Mouse (Mus musculus) heart, embryonic 14.5 days (tissue): Measurements from ENCODE around the gene Chst5. TPM values are rescaled to one million over a fixed set of nuclear protein-coding genes. Genes with fewer than 3 reads are reported as not detected.

ENCODE experiments used
- ATAC-seq: fragments of 200-750 bp; cut with Nextera tagmentation; 2 replicates; pipeline ENCODE4 v1.8.0; 2017; ENCODE audit warnings: low read depth, moderate TSS enrichment; ENCODE audit not compliant: insufficient number of reproducible peaks, insufficient read depth, low FRiP score
- H3K27ac ChIP-seq, 2 experiments: fragments of 200-500 bp in 1 of 2; fragments of 300-500 bp in 1 of 2; sonication (generic) in 1 of 2; replicated peaks in 1 of 2; 2 replicates each; pipeline ENCODE4 v1.5.1; 2012 to 2014; ENCODE audit warnings: low read depth in 2 of 2, low read length in 2 of 2, control low read depth in 1 of 2, mild to moderate bottlenecking in 1 of 2, mixed read lengths in 1 of 2; ENCODE audit not compliant: control insufficient read depth in 1 of 2, insufficient read depth in 1 of 2
- H3K27me3 ChIP-seq: fragments of 300-500 bp; sonication (generic); 2 replicates; pipeline ENCODE4 v1.6.1; 2014; ENCODE audit warnings: mild to moderate bottlenecking, low read length, control low read depth; ENCODE audit not compliant: control insufficient read depth, insufficient read depth
- H3K36me3 ChIP-seq: fragments of 300-500 bp; sonication (generic); 2 replicates; pipeline ENCODE4 v1.6.1; 2014; ENCODE audit warnings: mild to moderate bottlenecking, control low read depth, low read length, mixed read lengths; ENCODE audit not compliant: control insufficient read depth, insufficient read depth
- H3K4me1 ChIP-seq, 2 experiments: fragments of 200-500 bp in 1 of 2; fragments of 300-500 bp in 1 of 2; sonication (generic) in 1 of 2; 2 replicates each; pipeline ENCODE4 v1.6.1; 2012 to 2014; ENCODE audit warnings: low read length in 2 of 2, control low read depth in 1 of 2, mixed read lengths in 1 of 2; ENCODE audit not compliant: control insufficient read depth in 2 of 2, insufficient read depth in 2 of 2
- H3K4me2 ChIP-seq: fragments of 300-500 bp; sonication (generic); 2 replicates; pipeline ENCODE4 v1.6.1; 2014; ENCODE audit warnings: mild to moderate bottlenecking, low read length
- H3K4me3 ChIP-seq, 2 experiments: fragments of 200-500 bp in 1 of 2; fragments of 300-500 bp in 1 of 2; sonication (generic) in 1 of 2; 2 replicates each; pipeline ENCODE4 v1.5.1; 2012 to 2014; ENCODE audit warnings: low read length in 2 of 2, mild to moderate bottlenecking in 2 of 2, control low read depth in 1 of 2, low read depth in 1 of 2, moderate library complexity in 1 of 2; ENCODE audit not compliant: control insufficient read depth in 1 of 2, insufficient read depth in 1 of 2
- H3K9ac ChIP-seq: fragments of 300-500 bp; sonication (generic); 2 replicates; pipeline ENCODE4 v1.6.1; 2014; ENCODE audit warnings: mild to moderate bottlenecking, low read length
- H3K9me3 ChIP-seq: fragments of 300-500 bp; sonication (generic); 2 replicates; pipeline ENCODE4 v1.6.1; 2016; ENCODE audit warnings: low read length, control low read depth; ENCODE audit not compliant: control insufficient read depth
- WGBS: fragments of 180-500 bp; shearing (Covaris S2); extraction: QIAGEN DNeasy Blood & Tissue Kit; methylation state at CpG from one replicate; pipeline ENCODE4 v1.1.7; 2014; 5-methylcytosine and 5-hydroxymethylcytosine counted together
- polyA plus RNA-seq: library from polyadenylated mRNA; unstranded; fragments of >200 nt; fragmentation: Nextera tagmentation; extraction: Ambion mirVana; gene quantifications from 2 replicates; pipeline ENCODE4 v1.2.1, GENCODE M21; 2014

Chst5 gene
- polyA plus RNA-seq, 1 experiment from 2014 or later, result 0.12 TPM

GRCm38 (mm10) chr8:111870379-111870778, 39.9 kb downstream of the Chst5 start:
- 74% methylated on average over 3 of the region's 3 CpGs for WGBS
- peaks cover 0 to 2% of the 10 kb centered on the region in 2 experiments; a peak in 1 of 4 replicates for H3K4me1 ChIP-seq

GRCm38 (mm10) chr8:111868664-111869063, 41.6 kb downstream of the Chst5 start:
- no peaks in the 10 kb centered on the region for H3K4me1 ChIP-seq
- no peak for ATAC-seq
- no peaks in the 10 kb centered on the region for H3K9me3 ChIP-seq
- H3K4me2 ChIP-seq, result no peak overlapping the region
- WGBS, result 49% methylated on average over 2 of the region's 2 CpGs
- no peak overlapping the region for H3K4me3 ChIP-seq
- H3K27me3 ChIP-seq, result no peaks in the 10 kb centered on the region
- no peak overlapping the region for H3K27ac ChIP-seq
- H3K36me3 ChIP-seq, result peaks cover 18% of the 10 kb centered on the region
- H3K9ac ChIP-seq, result no peak overlapping the region

More at GRCm38 (mm10) chr8:111870379-111870778, 39.9 kb downstream of the Chst5 start:
- Histone ChIP-seq H3K36me3 (peaks cover 12% of the 10 kb centered on the region), H3K4me3 (no peak overlapping the region), H3K27me3 (no peaks in the 10 kb centered on the region), H3K27ac (no peak overlapping the region), H3K4me2 (no peak overlapping the region), H3K9me3 (no peaks in the 10 kb centered on the region), H3K9ac (no peak overlapping the region)
- ATAC-seq, result no peak

GRCm38 (mm10) chr8:111865857-111866256, 44.4 kb downstream of the Chst5 start:
- no peak overlapping the region for H3K9ac ChIP-seq
- peaks cover 18% of the 10 kb centered on the region for H3K36me3 ChIP-seq
- H3K4me1 ChIP-seq, result no peaks in the 10 kb centered on the region
- H3K4me2 ChIP-seq, result no peak overlapping the region
- H3K27ac ChIP-seq, result no peak overlapping the region
- no peaks in the 10 kb centered on the region for H3K27me3 ChIP-seq
- no peak overlapping the region for H3K4me3 ChIP-seq
- WGBS, result 69% methylated on average over 6 of the region's 6 CpGs
- ATAC-seq, result no peak
- H3K9me3 ChIP-seq, result no peaks in the 10 kb centered on the region

GRCm38 (mm10) chr8:111865130-111865852, 45.0 kb downstream of the Chst5 start:
- H3K4me1 ChIP-seq, result no peaks in the 10 kb centered on the region
- H3K9me3 ChIP-seq, result no peaks in the 10 kb centered on the region
- H3K36me3 ChIP-seq, result peaks cover 18% of the 10 kb centered on the region
- no peak overlapping the region for H3K4me3 ChIP-seq
- no peak overlapping the region for H3K27ac ChIP-seq
- ATAC-seq, result no peak
- no peak overlapping the region for H3K9ac ChIP-seq
- WGBS, result 80% methylated on average over 8 of the region's 8 CpGs
- no peak overlapping the region for H3K4me2 ChIP-seq
- no peaks in the 10 kb centered on the region for H3K27me3 ChIP-seq

GRCm38 (mm10) chr8:111864648-111865047, 45.6 kb downstream of the Chst5 start:
- H3K4me1 ChIP-seq, result no peaks in the 10 kb centered on the region
- H3K4me3 ChIP-seq, result no peak overlapping the region
- H3K9me3 ChIP-seq, result no peaks in the 10 kb centered on the region
- H3K4me2 ChIP-seq, result no peak overlapping the region
- no peak overlapping the region for H3K9ac ChIP-seq
- H3K27ac ChIP-seq, result no peak overlapping the region
- H3K27me3 ChIP-seq, result no peaks in the 10 kb centered on the region
- WGBS, result 90% methylated on average over 8 of the region's 8 CpGs
- ATAC-seq, result no peak
- H3K36me3 ChIP-seq, result peaks cover 18% of the 10 kb centered on the region

GRCm38 (mm10) chr8:111863280-111863679, 47.0 kb downstream of the Chst5 start:
- H3K4me3 ChIP-seq, result no peak overlapping the region
- no peak overlapping the region for H3K27ac ChIP-seq
- no peak overlapping the region for H3K4me2 ChIP-seq
- 72% methylated on average over 4 of the region's 4 CpGs for WGBS
- no peak for ATAC-seq
- no peaks in the 10 kb centered on the region for H3K9me3 ChIP-seq
- no peaks in the 10 kb centered on the region for H3K4me1 ChIP-seq
- H3K9ac ChIP-seq, result no peak overlapping the region
- no peaks in the 10 kb centered on the region for H3K27me3 ChIP-seq
- H3K36me3 ChIP-seq, result peaks cover 18% of the 10 kb centered on the region

- Histone ChIP-seq H3K27me3 (no peaks in the 10 kb centered on the region), H3K4me2 (no peak overlapping the region), H3K36me3 (peaks cover under 1% of the 10 kb centered on the region; the same call in 1 of the 2 replicates), H3K4me1 (peaks cover 0 to 8% of the 10 kb centered on the region in 2 experiments; a peak in 2 of 4 replicates), H3K9me3 (no peaks in the 10 kb centered on the region), H3K27ac (no peak overlapping the region), H3K9ac (no peak overlapping the region), H3K4me3 (no peak overlapping the region)
- 84% methylated on average over 12 of the region's 12 CpGs for WGBS
- ATAC-seq, result no peak
Measured at GRCm38 (mm10) chr8:111855977-111856376, 54.3 kb downstream of the Chst5 start.
